Mouse (Mus musculus) intestine, embryonic 15.5 days (tissue): ENCODE data around the gene Ndufc1. TPM values are rescaled to one million over a fixed set of nuclear protein-coding genes. Genes with fewer than 3 reads are reported as not detected.

Source experiments
- ATAC-seq: fragments of 200-750 bp; cut with Nextera tagmentation; 2 replicates; pipeline ENCODE4 v1.8.0; 2017; ENCODE audit warnings: moderate TSS enrichment, moderate library complexity
- H3K27ac ChIP-seq: fragments of 300-500 bp; sonication (generic); 2 replicates; pipeline ENCODE4 v1.5.1; 2015; ENCODE audit warnings: mild to moderate bottlenecking, inconsistent platforms
- H3K27me3 ChIP-seq: fragments of 300-500 bp; sonication (generic); replicated peaks from 2 replicates; pipeline ENCODE4 v1.6.1; 2015; ENCODE audit warnings: inconsistent platforms
- H3K36me3 ChIP-seq: fragments of 300-500 bp; sonication (generic); 2 replicates; pipeline ENCODE4 v1.6.1; 2015; ENCODE audit warnings: inconsistent platforms
- H3K4me1 ChIP-seq: fragments of 300-500 bp; sonication (generic); replicated peaks from 2 replicates; pipeline ENCODE4 v1.6.1; 2015; ENCODE audit warnings: inconsistent platforms
- H3K4me2 ChIP-seq: fragments of 300-500 bp; sonication (generic); replicated peaks from 2 replicates; pipeline ENCODE4 v1.6.1; 2015; ENCODE audit warnings: mild to moderate bottlenecking, inconsistent platforms
- H3K4me3 ChIP-seq: fragments of 300-500 bp; sonication (generic); replicated peaks from 2 replicates; pipeline ENCODE4 v1.5.1; 2015; ENCODE audit warnings: inconsistent platforms
- H3K9ac ChIP-seq: fragments of 300-500 bp; sonication (generic); 2 replicates; pipeline ENCODE4 v1.6.1; 2015; ENCODE audit warnings: inconsistent platforms
- H3K9me3 ChIP-seq: fragments of 300-500 bp; sonication (generic); 2 replicates; pipeline ENCODE4 v1.6.1; 2016; ENCODE audit warnings: inconsistent platforms
- WGBS: fragments of 180-500 bp; shearing (Covaris S2); methylation state at CpG from one replicate; pipeline ENCODE4 v1.1.7; 2015; 5-methylcytosine and 5-hydroxymethylcytosine counted together
- polyA plus RNA-seq: library from polyadenylated mRNA; unstranded; fragments of >200 nt; fragmentation: Nextera tagmentation; extraction: Ambion mirVana; gene quantifications from 2 replicates; pipeline ENCODE4 v1.2.1, GENCODE M21; 2015

Gene Ndufc1
- polyA plus RNA-seq, 1 experiment from 2014 or later: 916 TPM

- peak overlapping the region; percentile 28 for H3K4me3 ChIP-seq
- no peak overlapping the region for H3K9ac ChIP-seq
- H3K36me3 ChIP-seq: no peaks in the 10 kb centered on the region
- H3K4me2 ChIP-seq: peak overlapping the region; percentile 58
- 82% methylated on average over 3 of the region's 3 CpGs for WGBS
- H3K27ac ChIP-seq: no peak overlapping the region
- ATAC-seq: no peak
- H3K4me1 ChIP-seq: peaks cover 5% of the 10 kb centered on the region; the same call in 1 of the 2 replicates
- no peaks in the 10 kb centered on the region for H3K9me3 ChIP-seq
- no peaks in the 10 kb centered on the region for H3K27me3 ChIP-seq
Observed at GRCm38 (mm10) chr3:51378665-51378946, 30.2 kb downstream of the Ndufc1 start.

GRCm38 (mm10) chr3:51377878-51378664 is 30.7 kb downstream of the Ndufc1 start:
- Histone ChIP-seq H3K4me2 (peak overlapping the region; percentile 58), H3K36me3 (no peaks in the 10 kb centered on the region), H3K9me3 (no peaks in the 10 kb centered on the region), H3K27ac (no peak overlapping the region), H3K4me3 (peak overlapping the region; percentile 28), H3K27me3 (no peaks in the 10 kb centered on the region), H3K9ac (no peak overlapping the region), H3K4me1 (peaks cover 5% of the 10 kb centered on the region; the same call in 1 of the 2 replicates)
- ATAC-seq: peak; percentile 72
- 30% methylated on average over 31 of the region's 31 CpGs for WGBS

- 80% methylated on average over 19 of the region's 19 CpGs for WGBS
- Histone ChIP-seq H3K9ac (no peak overlapping the region), H3K4me1 (peaks cover 5% of the 10 kb centered on the region; the same call in 1 of the 2 replicates), H3K36me3 (no peaks in the 10 kb centered on the region), H3K27ac (no peak overlapping the region), H3K4me2 (no peak overlapping the region), H3K27me3 (no peaks in the 10 kb centered on the region), H3K4me3 (no peak overlapping the region), H3K9me3 (no peaks in the 10 kb centered on the region)
- ATAC-seq: no peak
Observed at GRCm38 (mm10) chr3:51375307-51376265, 33.2 kb downstream of the Ndufc1 start.

- 65% methylated on average over 5 of the region's 5 CpGs for WGBS
- Histone ChIP-seq H3K36me3 (no peaks in the 10 kb centered on the region), H3K4me1 (peaks cover 2% of the 10 kb centered on the region; the same call in 1 of the 2 replicates), H3K4me3 (no peak overlapping the region), H3K27ac (no peak overlapping the region), H3K9me3 (no peaks in the 10 kb centered on the region), H3K4me2 (no peak overlapping the region), H3K9ac (no peak overlapping the region), H3K27me3 (no peaks in the 10 kb centered on the region)
- no peak for ATAC-seq
Observed at GRCm38 (mm10) chr3:51373544-51373943, 35.2 kb downstream of the Ndufc1 start.

GRCm38 (mm10) chr3:51372883-51373282 is 35.9 kb downstream of the Ndufc1 start:
- H3K27ac ChIP-seq: no peak overlapping the region
- H3K4me1 ChIP-seq: no peaks in the 10 kb centered on the region
- H3K27me3 ChIP-seq: no peaks in the 10 kb centered on the region
- no peaks in the 10 kb centered on the region for H3K36me3 ChIP-seq
- H3K9ac ChIP-seq: no peak overlapping the region
- H3K4me2 ChIP-seq: no peak overlapping the region
- 45% methylated on average over 5 of the region's 5 CpGs for WGBS
- H3K4me3 ChIP-seq: no peak overlapping the region
- ATAC-seq: no peak
- H3K9me3 ChIP-seq: no peaks in the 10 kb centered on the region

- no peaks in the 10 kb centered on the region for H3K4me1 ChIP-seq
- no peak overlapping the region for H3K9ac ChIP-seq
- H3K36me3 ChIP-seq: no peaks in the 10 kb centered on the region
- no peak overlapping the region for H3K4me3 ChIP-seq
- H3K27me3 ChIP-seq: no peaks in the 10 kb centered on the region
- no peak overlapping the region for H3K4me2 ChIP-seq
- no peaks in the 10 kb centered on the region for H3K9me3 ChIP-seq
- H3K27ac ChIP-seq: no peak overlapping the region
- ATAC-seq: no peak
- WGBS: 77% methylated on average over 2 of the region's 2 CpGs
Observed at GRCm38 (mm10) chr3:51371826-51372225, 37.0 kb downstream of the Ndufc1 start.

GRCm38 (mm10) chr3:51368011-51368410 is 40.8 kb downstream of the Ndufc1 start:
- Histone ChIP-seq H3K27ac (no peak overlapping the region), H3K4me3 (no peak overlapping the region), H3K27me3 (no peaks in the 10 kb centered on the region), H3K9me3 (no peaks in the 10 kb centered on the region), H3K4me2 (no peak overlapping the region), H3K36me3 (no peaks in the 10 kb centered on the region), H3K4me1 (peaks cover 7% of the 10 kb centered on the region; the same call in 1 of the 2 replicates), H3K9ac (no peak overlapping the region)
- ATAC-seq: no peak
- 75% methylated on average over 4 of the region's 4 CpGs for WGBS

GRCm38 (mm10) chr3:51366926-51367325 is 41.9 kb downstream of the Ndufc1 start:
- H3K4me3 ChIP-seq: no peak overlapping the region
- peaks cover 7% of the 10 kb centered on the region; the same call in 1 of the 2 replicates for H3K4me1 ChIP-seq
- H3K9me3 ChIP-seq: no peaks in the 10 kb centered on the region
- H3K27me3 ChIP-seq: no peaks in the 10 kb centered on the region
- H3K36me3 ChIP-seq: no peaks in the 10 kb centered on the region
- no peak overlapping the region for H3K9ac ChIP-seq
- no peak overlapping the region for H3K4me2 ChIP-seq
- no peak for ATAC-seq
- H3K27ac ChIP-seq: no peak overlapping the region
- 57% methylated on average over 4 of the region's 4 CpGs for WGBS

GRCm38 (mm10) chr3:51365517-51365882 is 43.3 kb downstream of the Ndufc1 start:
- Histone ChIP-seq H3K36me3 (no peaks in the 10 kb centered on the region), H3K9ac (peak overlapping the region; percentile 12; the same call in 1 of the 2 replicates), H3K4me3 (peak overlapping the region; percentile 44; the same call in 1 of the 2 replicates), H3K27me3 (no peaks in the 10 kb centered on the region), H3K9me3 (no peaks in the 10 kb centered on the region), H3K4me1 (peaks cover 11% of the 10 kb centered on the region; the same call in 1 of the 2 replicates), H3K4me2 (peak overlapping the region; percentile 78), H3K27ac (no peak overlapping the region)
- WGBS: 14% methylated on average over 3 of the region's 3 CpGs
- ATAC-seq: no peak; the same call in 1 of the 2 replicates

- H3K9ac ChIP-seq: peak overlapping the region; percentile 46
- H3K4me2 ChIP-seq: peak overlapping the region; percentile 78
- peak overlapping the region; percentile 2; the same call in 1 of the 2 replicates for H3K27ac ChIP-seq
- H3K9me3 ChIP-seq: no peaks in the 10 kb centered on the region
- WGBS: 8% methylated on average over 31 of the region's 31 CpGs
- peaks cover 11% of the 10 kb centered on the region; the same call in 1 of the 2 replicates for H3K4me1 ChIP-seq
- ATAC-seq: peak; percentile 88
- no peaks in the 10 kb centered on the region for H3K36me3 ChIP-seq
- H3K4me3 ChIP-seq: peak overlapping the region; percentile 44
- H3K27me3 ChIP-seq: no peaks in the 10 kb centered on the region
Observed at GRCm38 (mm10) chr3:51364703-51365516, 43.9 kb downstream of the Ndufc1 start.

- H3K4me3 ChIP-seq: no peak overlapping the region
- peaks cover 17% of the 10 kb centered on the region; the same call in 1 of the 2 replicates for H3K4me1 ChIP-seq
- no peak overlapping the region for H3K27ac ChIP-seq
- H3K36me3 ChIP-seq: no peaks in the 10 kb centered on the region
- peak overlapping the region; percentile 14 for H3K4me2 ChIP-seq
- no peaks in the 10 kb centered on the region for H3K9me3 ChIP-seq
- no peaks in the 10 kb centered on the region for H3K27me3 ChIP-seq
- 30% methylated on average over 9 of the region's 9 CpGs for WGBS
- ATAC-seq: no peak
- H3K9ac ChIP-seq: no peak overlapping the region
Observed at GRCm38 (mm10) chr3:51361066-51361465, 47.7 kb downstream of the Ndufc1 start.
